Mouse (Mus musculus) spleen, adult 2 months (tissue): Measurements from ENCODE around the gene Alpk3.
"Not testable (repeated sequence)": the region's sequence is repeated elsewhere in the genome, so short reads cannot be mapped to it uniquely, and the experiment has no call there.

Source experiments
- CTCF ChIP-seq: fragments of 200-500 bp; IDR thresholded peaks from 2 replicates; pipeline ENCODE4 v1.5.1; 2011; ENCODE audit warnings: mild to moderate bottlenecking, inconsistent platforms; ENCODE audit not compliant: insufficient read depth, insufficient read length, insufficient replicate concordance; ENCODE audit errors: extremely low read depth
- POLR2A ChIP-seq: fragments of 200-500 bp; IDR thresholded peaks from 2 replicates; pipeline ENCODE4 v1.6.1; 2011; ENCODE audit warnings: low read depth, low read length, inconsistent platforms

- TF ChIP-seq POLR2A, CTCF: not testable (repeated sequence)
Observed at GRCm38 (mm10) chr7:81143056-81143455, 85.7 kb downstream of the Alpk3 start.
